Mouse (Mus musculus) MEL (cell line): Measurements from ENCODE around the gene Olfr1392. TPM values are rescaled to one million over a fixed set of nuclear protein-coding genes. Genes with fewer than 3 reads are reported as not detected.

ENCODE experiments used
- DNase-seq: peaks from one replicate; pipeline ENCODE4 v3.0.0; 2011; ENCODE audit warnings: low read depth, low spot score
- H3K27ac ChIP-seq: 2 replicates; pipeline ENCODE4 v1.5.1; 2012; ENCODE audit warnings: low read depth, mild to moderate bottlenecking, control low read depth, low read length, moderate library complexity; ENCODE audit not compliant: control insufficient read depth
- H3K27me3 ChIP-seq, 2 experiments: fragments of 150-350 bp in 1 of 2; sonication (generic) in 1 of 2; 2 replicates each; pipeline ENCODE4 v1.6.1; 2012; ENCODE audit warnings: low read length in 2 of 2, mild to moderate bottlenecking in 2 of 2, improper control_type of control experiment in 1 of 2, moderate library complexity in 1 of 2; ENCODE audit not compliant: insufficient read depth in 2 of 2, control insufficient read depth in 1 of 2
- H3K36me3 ChIP-seq, 2 experiments: 2 replicates each; pipeline ENCODE4 v1.6.1; 2012 to 2014; ENCODE audit warnings: low read length in 2 of 2, improper control_type of control experiment in 1 of 2, inconsistent platforms in 1 of 2, mild to moderate bottlenecking in 1 of 2; ENCODE audit not compliant: insufficient read depth in 2 of 2, control insufficient read depth in 1 of 2
- H3K4me1 ChIP-seq, 2 experiments: fragments of 150-350 bp in 1 of 2; sonication (generic) in 1 of 2; 2 replicates each; pipeline ENCODE4 v1.6.1; 2012; ENCODE audit warnings: low read length in 2 of 2, improper control_type of control experiment in 1 of 2, mild to moderate bottlenecking in 1 of 2; ENCODE audit not compliant: insufficient read depth in 2 of 2, control insufficient read depth in 1 of 2
- H3K4me3 ChIP-seq, 2 experiments: fragments of 150-350 bp in 1 of 2; sonication (generic) in 1 of 2; 2 replicates each; pipeline ENCODE4 v1.5.1; 2012; ENCODE audit warnings: low read depth in 2 of 2, low read length in 2 of 2, mild to moderate bottlenecking in 2 of 2, moderate library complexity in 2 of 2, control low read depth in 1 of 2, improper control_type of control experiment in 1 of 2; ENCODE audit not compliant: control insufficient read depth in 1 of 2, insufficient read depth in 1 of 2
- H3K79me2 ChIP-seq: 2 replicates; pipeline ENCODE4 v1.6.1; 2012; ENCODE audit warnings: mild to moderate bottlenecking, low read length, moderate library complexity; ENCODE audit not compliant: control insufficient read depth, poor library complexity, insufficient read depth
- H3K9ac ChIP-seq: 2 replicates; pipeline ENCODE4 v1.6.1; 2012; ENCODE audit warnings: low read depth, mild to moderate bottlenecking, control low read depth, low read length, moderate library complexity; ENCODE audit not compliant: control insufficient read depth, poor library complexity, severe bottlenecking
- H3K9me3 ChIP-seq: fragments of 150-350 bp; sonication (generic); replicated peaks from 2 replicates; pipeline ENCODE4 v1.6.1; 2012; ENCODE audit warnings: mild to moderate bottlenecking, low read length, improper control_type of control experiment, moderate library complexity; ENCODE audit not compliant: insufficient read depth
- BHLHE40 ChIP-seq: IDR thresholded peaks from 2 replicates; pipeline ENCODE4 v1.6.1; 2012; ENCODE audit warnings: low read depth, mild to moderate bottlenecking, inconsistent platforms, low read length, improper control_type of control experiment, borderline replicate concordance
- CHD2 ChIP-seq: IDR thresholded peaks from 2 replicates; pipeline ENCODE4 v1.6.1; 2011; ENCODE audit warnings: low read length, improper control_type of control experiment
- E2F4 ChIP-seq: IDR thresholded peaks from 2 replicates; pipeline ENCODE4 v1.6.1; 2011; ENCODE audit warnings: low read depth, low read length, improper control_type of control experiment, borderline replicate concordance
- ELF1 ChIP-seq: IDR thresholded peaks from 2 replicates; pipeline ENCODE4 v1.6.1; 2014; ENCODE audit warnings: low read depth, mild to moderate bottlenecking, inconsistent platforms, low read length, improper control_type of control experiment, moderate library complexity
- EP300 ChIP-seq, 2 experiments: IDR thresholded peaks; 2 replicates each; pipeline ENCODE4 v1.6.1; 2011; ENCODE audit warnings: improper control_type of control experiment in 2 of 2, low read length in 2 of 2, low read depth in 1 of 2, mild to moderate bottlenecking in 1 of 2
- ETS1 ChIP-seq: IDR thresholded peaks from 2 replicates; pipeline ENCODE4 v1.6.1; 2012; ENCODE audit warnings: low read depth, mild to moderate bottlenecking, inconsistent platforms, low read length, improper control_type of control experiment, moderate library complexity
- GATA1 ChIP-seq: IDR thresholded peaks from 2 replicates; pipeline ENCODE4 v1.6.1; 2011; ENCODE audit warnings: low read depth, low read length, improper control_type of control experiment
- HCFC1 ChIP-seq: IDR thresholded peaks from 2 replicates; pipeline ENCODE4 v1.6.1; 2012; ENCODE audit warnings: low read depth, mild to moderate bottlenecking, inconsistent platforms, low read length, improper control_type of control experiment, moderate library complexity
- KAT2A ChIP-seq: conservative IDR thresholded peaks from 2 replicates; pipeline ENCODE4 v1.6.1; 2012; ENCODE audit warnings: low read depth, low read length, improper control_type of control experiment, inconsistent platforms
- MAX ChIP-seq: IDR thresholded peaks from 2 replicates; pipeline ENCODE4 v1.6.1; 2011; ENCODE audit warnings: low read length, improper control_type of control experiment
- MAZ ChIP-seq: IDR thresholded peaks from 2 replicates; pipeline ENCODE4 v1.6.1; 2012; ENCODE audit warnings: low read depth, mild to moderate bottlenecking, inconsistent platforms, low read length, improper control_type of control experiment
- MEF2A ChIP-seq: IDR thresholded peaks from 2 replicates; pipeline ENCODE4 v1.6.1; 2014; ENCODE audit warnings: low read depth, mild to moderate bottlenecking, inconsistent platforms, low read length, improper control_type of control experiment; ENCODE audit not compliant: poor library complexity, insufficient replicate concordance, severe bottlenecking; ENCODE audit errors: extremely low read depth
- MXI1 ChIP-seq: IDR thresholded peaks from 2 replicates; pipeline ENCODE4 v1.6.1; 2011; ENCODE audit warnings: mild to moderate bottlenecking, low read depth, low read length, improper control_type of control experiment
- MYB ChIP-seq: IDR thresholded peaks from 2 replicates; pipeline ENCODE4 v1.6.1; 2011; ENCODE audit warnings: mild to moderate bottlenecking, low read depth, low read length, improper control_type of control experiment
- MYC ChIP-seq: IDR thresholded peaks from 2 replicates; pipeline ENCODE4 v1.6.1; 2011; ENCODE audit warnings: low read depth, mild to moderate bottlenecking, low read length, improper control_type of control experiment, moderate library complexity
- NELFE ChIP-seq: IDR thresholded peaks from 2 replicates; pipeline ENCODE4 v1.6.1; 2011; ENCODE audit warnings: low read depth, low read length, improper control_type of control experiment
- NRF1 ChIP-seq: IDR thresholded peaks from 2 replicates; pipeline ENCODE4 v1.6.1; 2014; ENCODE audit warnings: low read depth, mild to moderate bottlenecking, inconsistent platforms, low read length, improper control_type of control experiment, moderate library complexity; ENCODE audit not compliant: poor library complexity, insufficient read depth, severe bottlenecking
- POLR2A ChIP-seq, 2 experiments: IDR thresholded peaks; 2 replicates each; pipeline ENCODE4 v1.6.1; 2011 to 2012; ENCODE audit warnings: low read length in 2 of 2, mild to moderate bottlenecking in 2 of 2, control low read depth in 1 of 2, improper control_type of control experiment in 1 of 2, low read depth in 1 of 2, moderate library complexity in 1 of 2; ENCODE audit not compliant: control insufficient read depth in 1 of 2, insufficient read depth in 1 of 2, poor library complexity in 1 of 2
- POLR2AphosphoS2 ChIP-seq: IDR thresholded peaks from 2 replicates; pipeline ENCODE4 v1.6.1; 2011; ENCODE audit warnings: low read length, improper control_type of control experiment
- SIN3A ChIP-seq: IDR thresholded peaks from 2 replicates; pipeline ENCODE4 v1.6.1; 2012; ENCODE audit warnings: low read length, improper control_type of control experiment, inconsistent platforms
- TAL1 ChIP-seq: IDR thresholded peaks from 2 replicates; pipeline ENCODE4 v1.6.1; 2012; ENCODE audit warnings: mild to moderate bottlenecking, inconsistent platforms, low read length, moderate library complexity, mixed read lengths
- TCF12 ChIP-seq: IDR thresholded peaks from 2 replicates; pipeline ENCODE4 v1.6.1; 2014; ENCODE audit warnings: low read depth, mild to moderate bottlenecking, inconsistent platforms, low read length, improper control_type of control experiment, moderate library complexity
- USF1 ChIP-seq: IDR thresholded peaks from 2 replicates; pipeline ENCODE4 v1.6.1; 2014; ENCODE audit warnings: low read depth, mild to moderate bottlenecking, inconsistent platforms, low read length, improper control_type of control experiment, moderate library complexity
- USF2 ChIP-seq, 2 experiments: IDR thresholded peaks; 2 replicates each; pipeline ENCODE4 v1.6.1; 2011 to 2012; ENCODE audit warnings: improper control_type of control experiment in 2 of 2, low read length in 2 of 2, borderline replicate concordance in 1 of 2, inconsistent platforms in 1 of 2, low read depth in 1 of 2, mild to moderate bottlenecking in 1 of 2; ENCODE audit not compliant: insufficient read depth in 1 of 2
- ZC3H11A ChIP-seq: IDR thresholded peaks from 2 replicates; pipeline ENCODE4 v1.6.1; 2012; ENCODE audit warnings: low read depth, mild to moderate bottlenecking, inconsistent platforms, low read length, improper control_type of control experiment
- ZKSCAN1 ChIP-seq: IDR thresholded peaks from 2 replicates; pipeline ENCODE4 v1.6.1; 2012; ENCODE audit warnings: low read depth, mild to moderate bottlenecking, inconsistent platforms, low read length, improper control_type of control experiment, moderate library complexity
- ZMIZ1 ChIP-seq: IDR thresholded peaks from 2 replicates; pipeline ENCODE4 v1.6.1; 2012; ENCODE audit warnings: low read depth, mild to moderate bottlenecking, inconsistent platforms, low read length, improper control_type of control experiment, moderate library complexity
- ZNF384 ChIP-seq: IDR thresholded peaks from 2 replicates; pipeline ENCODE4 v1.6.1; 2012; ENCODE audit warnings: low read depth, mild to moderate bottlenecking, inconsistent platforms, low read length, improper control_type of control experiment
- polyA plus RNA-seq, 2 experiments: library from polyadenylated mRNA; stranded (reverse) in 1 of 2; unstranded in 1 of 2; fragments of >175 nt in 1 of 2; fragments of >200 nt in 1 of 2; gene quantifications; 2 replicates each; pipeline versions ENCODE4 v1.2.1 to v1.2.4; 2012; ENCODE audit warnings: low replicate concordance in 2 of 2, low read depth in 1 of 2; ENCODE audit not compliant: insufficient read length in 2 of 2, insufficient read depth in 1 of 2, missing spikeins in 1 of 2
- total RNA-seq: library from RNA; depleted of rRNA; stranded (reverse); fragments of 300-350 nt; gene quantifications from 2 replicates; pipeline ENCODE4 v1.2.3, GENCODE M21; 2012

Olfr1392 gene
- total and polyA plus RNA-seq, 3 experiments, result not detected

DNA sequence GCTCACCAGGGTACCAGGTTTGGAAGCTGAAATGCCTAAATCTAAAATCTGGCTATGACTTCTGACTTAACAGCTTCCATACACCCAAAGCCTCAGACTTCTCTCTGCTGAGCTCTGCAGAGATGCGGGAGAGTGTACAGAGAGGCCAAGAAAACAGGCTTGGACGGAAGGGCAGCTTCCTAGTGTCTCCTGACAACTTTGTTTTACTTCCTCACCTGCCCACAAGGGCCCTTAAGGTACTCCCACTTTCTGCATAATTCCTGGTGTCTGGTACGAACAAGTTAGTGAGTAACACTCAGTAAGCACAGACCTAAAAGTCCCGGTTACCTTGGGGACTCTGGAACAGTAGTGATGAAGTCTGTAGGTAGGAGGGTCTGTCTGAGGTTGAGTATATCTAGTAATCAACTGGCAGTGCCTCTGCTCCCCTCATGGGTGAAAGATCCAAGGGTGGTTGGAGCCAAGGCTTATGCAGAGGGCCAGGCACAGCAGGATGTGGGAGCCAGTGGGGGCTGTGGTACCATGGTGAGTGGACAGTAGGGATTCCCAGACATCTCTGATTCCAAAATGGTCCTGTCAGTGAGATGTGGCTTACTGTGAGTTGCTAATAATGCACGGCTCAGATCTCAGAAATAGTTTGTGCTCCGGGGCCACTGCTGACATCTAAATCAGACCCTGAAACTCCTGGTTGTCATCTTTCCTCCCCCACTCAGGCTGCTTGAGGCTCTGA lies 35.9 kb upstream of the Olfr1392 start:
- peaks cover 14 to 21% of the 10 kb centered on the region in 2 experiments for H3K4me1 ChIP-seq
- peaks cover 6 to 22% of the 10 kb centered on the region in 2 experiments; a peak in 3 of 4 replicates for H3K36me3 ChIP-seq
- H3K79me2 ChIP-seq, result peaks cover 15% of the 10 kb centered on the region
- no peaks in the 10 kb centered on the region for H3K9me3 ChIP-seq
- H3K9ac ChIP-seq, result no peak overlapping the region
- H3K4me3 ChIP-seq, result no peak overlapping the region; a peak in 1 of 4 replicates
- no peak for DNase-seq
- H3K27ac ChIP-seq, result no peak overlapping the region
- no peak for TF ChIP-seq MYB
- TF ChIP-seq BHLHE40, result no peak
- no peak for TF ChIP-seq HCFC1
- TF ChIP-seq MXI1, result no peak
- no peak for TF ChIP-seq ZC3H11A
- no peak for TF ChIP-seq MYC
- TF ChIP-seq SIN3A, result no peak; the same call in 1 of the 2 replicates
- TF ChIP-seq NRF1, result no peak
- no peak for TF ChIP-seq USF2 (IDR thresholded peaks at IDR 0.05; ENCODE audit: borderline replicate concordance in 1 of 2, insufficient read depth in 1 of 2, low read depth in 1 of 2, low read length in 2 of 2)
- no peak for TF ChIP-seq ZKSCAN1
- TF ChIP-seq USF1, result no peak
- no peak for TF ChIP-seq POLR2A (IDR thresholded peaks at IDR 0.05; ENCODE audit: control insufficient read depth in 1 of 2, insufficient read depth in 1 of 2, low read depth in 1 of 2, low read length in 2 of 2, poor library complexity in 1 of 2)
- no peaks in the 10 kb centered on the region for H3K27me3 ChIP-seq

DNA sequence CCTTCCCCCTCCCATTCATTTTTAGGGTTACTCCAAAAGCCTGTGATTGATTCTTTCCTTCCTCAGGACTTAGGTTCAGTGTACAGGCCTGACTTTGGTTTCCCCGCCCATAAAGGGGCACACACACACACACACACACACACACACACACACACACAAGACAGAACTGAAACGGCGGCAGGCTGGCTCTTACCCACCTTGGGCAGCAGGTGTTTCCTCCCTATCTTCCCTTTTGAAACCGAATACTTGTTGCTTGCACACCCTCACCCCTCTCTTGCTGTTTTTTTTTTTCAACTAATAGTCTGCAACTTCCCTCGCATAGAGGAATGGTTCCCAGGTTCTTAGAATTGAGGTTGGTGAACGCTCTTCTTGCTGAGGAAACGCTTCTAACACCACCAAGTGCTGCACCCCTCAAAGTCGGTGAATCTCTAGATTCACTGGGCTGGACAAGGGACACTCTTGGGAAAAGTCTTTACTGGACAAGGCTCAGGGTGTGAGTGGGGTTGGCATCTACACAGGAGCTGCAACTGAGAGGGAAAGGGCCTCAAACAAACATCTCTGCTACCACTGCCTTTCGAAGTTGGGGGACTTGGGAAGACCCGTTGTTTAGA lies 35.2 kb upstream of the Olfr1392 start:
- Histone ChIP-seq H3K4me1 (peaks cover 14 to 21% of the 10 kb centered on the region in 2 experiments), H3K4me3 (peak overlapping the region; percentile 74 to 80), H3K79me2 (peaks cover 15% of the 10 kb centered on the region), H3K27me3 (no peaks in the 10 kb centered on the region), H3K36me3 (peaks cover 9 to 20% of the 10 kb centered on the region in 2 experiments; a peak in 3 of 4 replicates), H3K9ac (peak overlapping the region; percentile 86), H3K27ac (peak overlapping the region; percentile 80), H3K9me3 (no peaks in the 10 kb centered on the region)
- peak; percentile 74 for DNase-seq
- 0 out of 2 replicates have a peak, but pooled peaks have one; percentile 11 for TF ChIP-seq GATA1
- TF ChIP-seq KAT2A, result no peak
- TF ChIP-seq MAZ, result no peak
- no peak; the same call in 1 of the 2 replicates for TF ChIP-seq ZMIZ1
- no peak for TF ChIP-seq POLR2AphosphoS2
- peak; percentile 93 for TF ChIP-seq ZNF384
- 0 out of 2 replicates have a peak, but pooled peaks have one; percentile 6 for TF ChIP-seq ELF1
- TF ChIP-seq MAX, result 0 out of 2 replicates have a peak, but pooled peaks have one; percentile 26
- peak; percentile 86 for TF ChIP-seq TCF12
- TF ChIP-seq SIN3A, result peak; percentile 49; the same call in 1 of the 2 replicates
- no peak for TF ChIP-seq BHLHE40
- no peak for TF ChIP-seq E2F4
- TF ChIP-seq CHD2, result no peak
- peak; percentile 23; the same call in 1 of the 2 replicates for TF ChIP-seq MYB
- peak; percentile 19 to 71; a peak in 3 of 4 replicates for TF ChIP-seq EP300 (IDR thresholded peaks at IDR 0.05; ENCODE audit: low read depth in 1 of 2, low read length in 2 of 2)
- TF ChIP-seq ETS1, result peak; percentile 80
- no peak for TF ChIP-seq NELFE
- 0 out of 2 replicates have a peak, but pooled peaks have one; percentile 22 for TF ChIP-seq TAL1
- no peak for TF ChIP-seq MEF2A
